Mouse (Mus musculus) large intestine, adult 2 months (tissue): ENCODE measurements around the gene 4921524J17Rik. TPM values are rescaled to one million over a fixed set of nuclear protein-coding genes. Genes with fewer than 3 reads are reported as not detected.

Source experiments
- DNase-seq: peaks from one replicate; pipeline ENCODE4 v3.0.0-alpha.2; 2012; ENCODE audit warnings: low read depth, low spot score
- WGBS: fragments of 180-500 bp; shearing (Covaris S2); methylation state at CpG from one replicate; pipeline ENCODE4 v1.1.7; 2018; 5-methylcytosine and 5-hydroxymethylcytosine counted together
- polyA plus RNA-seq: library from polyadenylated mRNA; depleted of rRNA; stranded (reverse); fragments of >200 nt; gene quantifications from 2 replicates; pipeline ENCODE4 v1.2.3, GENCODE M21; 2012

Gene 4921524J17Rik
- polyA plus RNA-seq, 1 experiment = 2.4 TPM

GRCm38 (mm10) chr8:85393199-85393598 is 39.4 kb downstream of the 4921524J17Rik start:
- no peak for DNase-seq
- 49% methylated on average over 6 of the region's 6 CpGs for WGBS

GRCm38 (mm10) chr8:85391438-85391837 is 41.2 kb downstream of the 4921524J17Rik start:
- no peak for DNase-seq
- 88% methylated on average over 1 of the region's 1 CpGs for WGBS

- WGBS = 59% methylated on average over 6 of the region's 6 CpGs
- no peak for DNase-seq
These were observed 46.4 kb downstream of the 4921524J17Rik start, which contains the start of gene Mylk3 for GRCm38 (mm10) chr8:85386205-85386604. Gene Mylk3, minus strand, starts transcription at chr8:85386345.

DNA sequence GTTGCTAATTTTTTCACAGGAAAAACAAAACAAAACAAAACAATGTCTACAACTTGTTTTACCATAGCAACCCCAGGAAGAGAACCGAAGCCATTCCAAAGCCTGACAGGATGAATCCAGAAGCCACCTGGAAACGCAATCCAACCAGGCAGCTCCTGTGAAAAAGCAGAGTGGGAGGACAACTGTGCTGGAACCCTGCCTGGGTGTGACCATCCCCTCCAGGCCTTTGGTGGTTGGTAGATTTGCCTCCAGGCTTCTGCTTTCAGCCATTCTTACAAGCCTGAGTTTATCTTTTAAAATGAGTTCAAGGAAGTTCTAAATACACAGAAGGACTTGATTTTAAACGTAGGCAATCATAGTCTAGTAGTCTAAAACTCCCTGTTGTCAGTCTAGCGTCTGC is 50.7 kb downstream of the 4921524J17Rik start:
- DNase-seq = no peak
- WGBS = 72% methylated on average over 4 of the region's 4 CpGs

DNA sequence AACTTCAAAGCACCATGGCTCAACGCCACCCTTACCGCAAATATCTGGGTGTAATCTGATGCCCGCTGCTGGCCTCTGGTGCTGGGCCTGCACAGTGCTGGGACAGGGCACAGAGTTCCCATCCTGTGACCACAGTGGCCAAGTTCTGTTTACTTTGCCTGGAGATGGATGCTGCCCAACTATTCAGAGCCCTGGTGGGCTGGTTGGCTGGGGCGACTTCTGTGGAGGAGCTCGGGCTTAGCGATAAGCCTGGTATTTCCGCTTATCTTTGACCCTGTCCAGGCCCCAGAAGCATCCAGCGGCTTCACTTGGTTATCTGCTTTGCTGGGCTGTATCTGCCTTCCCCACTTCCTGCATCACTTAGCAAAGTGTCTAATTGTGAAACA is 51.8 kb downstream of the 4921524J17Rik start:
- 68% methylated on average over 8 of the region's 8 CpGs for WGBS
- DNase-seq = no peak

DNA sequence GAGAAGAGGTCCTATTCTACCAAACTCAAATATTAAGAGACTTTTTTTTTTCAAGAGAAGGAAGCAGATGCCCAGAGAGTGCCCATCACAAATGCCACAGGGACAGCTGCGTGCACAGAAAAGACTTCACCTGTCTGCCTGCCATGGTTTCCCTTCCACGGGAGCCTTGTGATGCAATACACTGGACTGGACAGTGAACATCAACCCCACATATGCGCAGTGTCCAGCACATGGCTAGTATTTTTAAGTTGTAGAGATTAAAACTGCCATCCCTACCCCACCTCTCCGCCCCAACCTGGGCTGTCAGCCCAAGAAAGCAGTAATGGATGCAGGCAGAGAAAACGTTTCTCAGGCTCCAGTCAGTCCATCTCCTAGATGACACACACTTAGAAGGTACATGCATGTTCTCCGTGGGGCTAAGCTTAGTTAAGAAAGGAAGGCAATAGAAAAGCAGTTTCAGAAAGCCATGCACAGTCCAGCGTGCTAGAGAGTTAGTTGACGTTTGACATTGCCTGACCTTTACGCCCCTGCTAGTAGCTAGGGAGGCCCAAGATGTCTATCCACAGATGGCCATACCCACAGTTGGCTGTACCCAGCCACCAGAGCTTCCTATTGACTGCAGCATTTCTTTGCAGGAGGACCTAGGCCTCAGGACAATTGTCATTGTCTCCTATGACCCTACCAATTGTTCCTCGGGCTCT is 52.4 kb downstream of the 4921524J17Rik start:
- no peak for DNase-seq
- WGBS = 84% methylated on average over 10 of the region's 10 CpGs

DNA sequence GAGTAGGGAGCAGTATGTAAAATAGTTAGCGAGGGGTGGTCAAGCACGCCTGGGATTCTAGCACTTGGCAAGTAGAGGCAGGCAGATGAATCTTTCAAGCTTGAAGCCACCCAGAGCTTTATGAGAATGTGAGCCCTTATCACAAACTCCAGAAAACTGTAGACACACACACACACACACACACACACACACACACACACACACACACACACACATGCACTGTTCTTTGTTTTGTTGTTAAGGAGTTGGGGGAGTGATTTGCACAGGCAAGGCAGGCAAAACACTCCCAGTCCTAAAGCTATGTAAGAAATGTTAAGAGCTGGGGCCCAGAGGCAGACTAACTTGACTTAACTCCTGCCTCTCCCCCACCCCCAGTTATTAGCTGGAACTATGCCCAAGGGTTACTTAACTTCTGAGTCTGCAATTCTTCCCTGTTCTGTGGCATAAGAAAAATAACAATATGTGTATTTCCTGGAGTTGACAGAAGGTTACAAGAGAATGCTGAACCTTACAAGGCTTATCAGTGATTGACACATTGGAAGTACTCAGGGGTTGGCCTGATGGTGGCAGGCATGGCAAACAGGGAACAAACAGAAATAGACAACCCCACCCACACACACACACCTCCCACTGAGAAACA is 53.4 kb downstream of the 4921524J17Rik start:
- DNase-seq = no peak
- 33% methylated on average over 2 of the region's 2 CpGs for WGBS

DNA sequence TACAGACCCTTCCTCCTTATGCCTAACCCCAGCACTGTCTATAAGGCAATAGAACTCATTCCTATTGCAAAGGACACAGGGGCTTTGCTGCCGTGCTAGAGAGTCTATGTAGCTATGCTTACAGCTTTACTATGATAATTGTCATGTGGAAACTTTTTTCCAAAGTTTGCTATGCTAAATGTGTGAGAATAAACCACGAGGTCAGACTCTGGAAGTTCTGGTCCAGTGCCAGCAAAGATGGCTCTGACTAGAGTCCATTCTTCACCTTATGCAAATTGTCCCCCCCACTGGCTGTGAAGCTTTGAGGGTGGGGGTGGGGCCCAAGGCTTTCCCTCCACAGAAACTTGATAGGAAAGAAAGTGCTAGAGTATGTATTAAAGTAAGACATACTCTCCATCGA is 56.1 kb downstream of the 4921524J17Rik start:
- WGBS = 44% methylated on average over 3 of the region's 3 CpGs

DNA sequence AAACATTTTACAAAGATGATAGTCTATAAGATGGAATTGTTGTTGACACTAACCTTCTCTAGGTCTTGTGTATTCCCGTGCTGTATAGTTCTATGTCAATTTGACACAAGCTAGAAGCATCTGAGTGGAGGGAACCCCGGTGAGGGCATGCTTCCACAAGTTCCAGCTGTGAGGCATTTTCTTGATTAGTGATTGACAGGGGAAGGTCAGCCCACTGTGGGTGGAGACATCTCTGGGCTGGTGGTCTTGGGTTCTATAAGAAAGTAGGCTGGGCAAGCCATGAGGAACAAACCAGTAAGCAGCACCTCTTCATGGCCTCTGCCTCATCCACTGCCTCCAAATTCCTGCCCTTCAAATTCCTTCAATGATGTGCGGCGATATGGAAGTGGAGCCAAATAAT is 58.3 kb downstream of the 4921524J17Rik start:
- 51% methylated on average over 4 of the region's 4 CpGs for WGBS
- DNase-seq = no peak

More for the DNA sequence above, 56.1 kb downstream of the 4921524J17Rik start:
- no peak for DNase-seq

GRCm38 (mm10) chr8:85373435-85374039 is 59.1 kb downstream of the 4921524J17Rik start:
- no peak for DNase-seq
- 44% methylated on average over 5 of the region's 5 CpGs for WGBS

- no peak for DNase-seq
- 95% methylated on average over 1 of the region's 1 CpGs for WGBS
These were observed 60.2 kb downstream of the 4921524J17Rik start for GRCm38 (mm10) chr8:85372465-85372839.

DNA sequence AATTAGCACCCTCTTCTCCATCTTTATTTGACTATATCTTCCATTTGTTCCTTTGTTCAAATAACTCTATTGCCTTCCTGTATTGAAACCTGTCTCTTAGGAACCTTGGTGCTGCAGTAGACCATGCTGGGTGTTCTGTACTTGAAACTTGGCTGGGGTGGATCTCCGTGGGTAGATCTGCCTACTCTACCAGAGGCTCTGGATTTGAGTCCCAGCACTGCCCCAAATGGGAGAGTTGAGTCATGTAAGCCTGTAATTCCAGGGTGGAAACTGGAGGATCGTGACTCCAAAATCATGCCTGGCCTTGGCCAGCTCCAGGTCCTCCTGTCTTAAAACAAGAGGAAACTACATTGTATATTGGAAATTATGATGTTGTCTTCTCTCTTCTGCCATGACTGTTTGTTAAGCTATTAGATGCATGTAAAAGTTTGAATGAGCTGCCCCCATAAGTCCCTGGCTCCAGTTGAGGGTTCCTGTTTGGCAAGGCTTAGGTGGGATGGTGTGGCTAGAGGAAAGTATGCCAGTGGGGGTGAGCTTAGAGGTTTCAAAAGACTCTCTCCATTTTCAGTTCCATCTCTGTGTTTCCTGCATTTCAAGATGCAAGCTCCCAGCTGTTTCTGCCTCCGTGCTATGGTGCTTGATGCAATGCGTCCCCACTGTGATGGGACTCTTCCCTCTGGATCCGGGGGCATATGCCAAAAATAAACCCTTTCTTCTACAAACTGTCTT is 60.7 kb downstream of the 4921524J17Rik start:
- 78% methylated on average over 5 of the region's 5 CpGs for WGBS

DNA sequence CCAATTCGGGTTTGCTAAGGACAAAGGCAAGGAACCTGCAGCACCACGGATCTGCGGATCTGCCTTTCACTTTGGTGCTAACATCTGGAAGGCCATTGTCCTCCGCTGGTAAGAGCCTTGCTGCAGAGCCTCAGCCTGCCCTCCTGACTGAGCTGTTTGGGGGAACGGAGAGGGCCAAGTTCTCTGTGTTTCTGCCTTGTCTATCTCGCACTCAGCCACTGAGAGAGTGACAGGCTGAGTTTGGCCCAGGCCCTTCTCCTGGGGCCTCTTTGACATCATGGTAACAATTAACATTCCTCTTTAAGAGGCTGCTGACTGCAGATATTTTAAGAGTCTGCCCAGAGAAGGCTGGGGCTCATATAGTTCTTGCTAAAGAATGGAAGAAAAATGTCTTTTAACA is 67.5 kb downstream of the 4921524J17Rik start:
- no peak for DNase-seq
- WGBS = 57% methylated on average over 6 of the region's 6 CpGs

More for the DNA sequence above, 60.7 kb downstream of the 4921524J17Rik start:
- no peak for DNase-seq

DNA sequence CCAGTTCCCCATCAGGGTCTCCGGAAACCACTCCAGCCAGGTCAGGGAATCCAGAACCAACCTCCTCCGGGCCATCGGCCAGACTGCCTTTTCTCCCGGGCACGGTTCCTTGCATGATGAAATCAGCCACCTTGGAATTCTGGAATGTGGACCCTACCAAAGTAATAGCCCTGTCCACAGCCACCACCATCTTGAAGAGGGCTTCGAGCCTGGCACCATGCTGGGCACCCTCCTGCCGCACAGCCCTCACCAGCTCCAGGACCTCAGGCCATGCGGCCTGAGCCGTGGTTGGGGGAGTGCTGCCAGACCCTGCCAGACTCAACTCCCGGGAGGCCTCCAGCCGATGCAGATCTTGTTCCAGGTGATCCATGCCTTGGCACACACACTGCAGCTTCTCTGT is 68.0 kb downstream of the 4921524J17Rik start:
- no peak for DNase-seq
- WGBS = 84% methylated on average over 11 of the region's 11 CpGs

GRCm38 (mm10) chr8:85363406-85363805 is 69.2 kb downstream of the 4921524J17Rik start:
- 85% methylated on average over 6 of the region's 6 CpGs for WGBS
- DNase-seq = no peak

DNA sequence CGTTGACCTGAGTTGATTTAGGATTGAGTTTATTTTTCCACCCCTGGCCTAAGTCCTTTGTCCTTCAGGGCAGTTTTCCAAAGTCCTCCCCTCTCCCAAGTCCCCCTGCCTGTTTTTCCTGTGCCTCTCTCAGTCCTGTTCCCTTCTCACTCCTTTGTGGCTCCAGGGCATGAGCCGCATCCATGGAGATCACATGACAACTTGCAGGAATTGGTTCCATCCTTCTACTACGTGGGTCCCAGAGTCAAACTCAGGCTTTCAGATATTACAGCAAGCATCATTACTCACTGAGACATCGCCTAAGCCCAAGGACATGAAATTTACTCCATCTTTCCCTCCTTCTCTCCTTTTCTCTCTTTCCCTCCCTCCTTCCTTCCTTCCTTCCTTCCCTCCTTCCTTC is 70.4 kb downstream of the 4921524J17Rik start:
- no peak for DNase-seq
- 64% methylated on average over 4 of the region's 4 CpGs for WGBS
